Comparison of ENCODE assay signal across 7 mouse cellular contexts in genomic region chr11:58301837-58302754, GRCm38 (mm10). TPM values are rescaled to one million over a fixed set of nuclear protein-coding genes. Genes with fewer than 3 reads are reported as not detected.
DNase-seq lines count a peak whose midpoint lies in the region; ATAC-seq and TF ChIP-seq lines count a peak whose summit lies in the region.

No protein-coding gene starts in this region.

- TF ChIP-seq CTCF in intestine, postnatal 0 days (IDR thresholded peaks at IDR 0.05; ENCODE audit: low read depth), result peak; percentile 93
- TF ChIP-seq CTCF in small intestine, adult 2 months (IDR thresholded peaks at IDR 0.05; ENCODE audit: extremely low read depth, insufficient read length, insufficient replicate concordance, low read depth, low read length), result peak; percentile 91

- peak overlapping the region; percentile 85 for H3K27ac ChIP-seq in embryonic facial prominence, embryonic 10.5 days (replicated peaks)
- H3K27ac ChIP-seq in intestine, postnatal 0 days (ENCODE audit: low read depth, low read length), result peak overlapping the region; percentile 71
- H3K27ac ChIP-seq in midbrain, embryonic 12.5 days (replicated peaks), result peak overlapping the region; percentile 90
- peak overlapping the region; percentile 78 for H3K27ac ChIP-seq in small intestine, adult 2 months (ENCODE audit: insufficient read depth, low read depth, low read length)

- no peaks in the 10 kb centered on the region for H3K27me3 ChIP-seq in embryonic facial prominence, embryonic 10.5 days (replicated peaks; ENCODE audit: low read depth, poor library complexity, severe bottlenecking)
- H3K27me3 ChIP-seq in intestine, postnatal 0 days (replicated peaks; ENCODE audit: control insufficient read depth, insufficient read depth, low read length), result no peaks in the 10 kb centered on the region
- no peaks in the 10 kb centered on the region for H3K27me3 ChIP-seq in midbrain, embryonic 12.5 days
- H3K27me3 ChIP-seq in small intestine, adult 2 months (ENCODE audit: control insufficient read depth, insufficient read depth, low read length), result no peaks in the 10 kb centered on the region

- TF ChIP-seq POLR2A in small intestine, adult 2 months (IDR thresholded peaks at IDR 0.05; ENCODE audit: low read depth, low read length), result peak; percentile 51; the same call in 1 of the 2 replicates

- peak; percentile 97 for DNase-seq in adrenal gland, postnatal 10 days
- peak; percentile 98 for DNase-seq in embryonic facial prominence, embryonic 10.5 days (ENCODE audit: low spot score)
- peak; percentile 91 for DNase-seq in gonadal fat pad, adult 2 months (ENCODE audit: low read depth)
- DNase-seq in left cerebral cortex, postnatal 4 days, result peak; percentile 95

- intact Hi-C loops in left cerebral cortex, postnatal 4 days (cut with DNase I), result loop anchor here (5.0 kb wide), 1 partner anchor 125 kb away; no protein-coding TSS in a partner anchor

- H3K9ac ChIP-seq in intestine, postnatal 0 days (ENCODE audit: low read depth, low read length), result peak overlapping the region; percentile 35; the same call in 1 of the 2 replicates
- peak overlapping the region; percentile 62 for H3K9ac ChIP-seq in midbrain, embryonic 12.5 days (replicated peaks)

- H3K4me2 ChIP-seq in intestine, postnatal 0 days (replicated peaks; ENCODE audit: low read depth), result peak overlapping the region; percentile 76
- peak overlapping the region; percentile 55 for H3K4me2 ChIP-seq in midbrain, embryonic 12.5 days (replicated peaks)

- H3K9me3 ChIP-seq in embryonic facial prominence, embryonic 10.5 days, result no peaks in the 10 kb centered on the region
- no peaks in the 10 kb centered on the region for H3K9me3 ChIP-seq in intestine, postnatal 0 days (ENCODE audit: control insufficient read depth)
- H3K9me3 ChIP-seq in midbrain, embryonic 12.5 days, result no peaks in the 10 kb centered on the region

- no peaks in the 10 kb centered on the region for H3K36me3 ChIP-seq in embryonic facial prominence, embryonic 10.5 days (replicated peaks)
- no peaks in the 10 kb centered on the region for H3K36me3 ChIP-seq in intestine, postnatal 0 days (ENCODE audit: control insufficient read depth, insufficient read depth)
- H3K36me3 ChIP-seq in midbrain, embryonic 12.5 days, result no peaks in the 10 kb centered on the region
- no peaks in the 10 kb centered on the region for H3K36me3 ChIP-seq in small intestine, adult 2 months (ENCODE audit: control insufficient read depth, insufficient read depth, low read length)

- H3K4me1 ChIP-seq in embryonic facial prominence, embryonic 10.5 days, result peaks cover 22% of the 10 kb centered on the region
- peaks cover 5% of the 10 kb centered on the region; the same call in 1 of the 2 replicates for H3K4me1 ChIP-seq in intestine, postnatal 0 days (replicated peaks; ENCODE audit: control insufficient read depth, insufficient read depth, low read length)
- peaks cover 9% of the 10 kb centered on the region for H3K4me1 ChIP-seq in midbrain, embryonic 12.5 days
- peaks cover 2% of the 10 kb centered on the region for H3K4me1 ChIP-seq in small intestine, adult 2 months (ENCODE audit: control insufficient read depth, insufficient read depth, insufficient read length, low read length)

- peak; percentile 87 for ATAC-seq in intestine, postnatal 0 days
- peak; percentile 88 for ATAC-seq in midbrain, embryonic 12.5 days (ENCODE audit: low FRiP score, low read depth)

- under 1% methylated on average over 36 of the region's 36 CpGs for WGBS in embryonic facial prominence, embryonic 10.5 days
- under 1% methylated on average over 36 of the region's 36 CpGs for WGBS in intestine, postnatal 0 days
- under 1% methylated on average over 36 of the region's 36 CpGs for WGBS in midbrain, embryonic 12.5 days
- under 1% methylated on average over 36 of the region's 36 CpGs for WGBS in small intestine, adult 2 months

- peak overlapping the region; percentile 65 for H3K4me3 ChIP-seq in embryonic facial prominence, embryonic 10.5 days
- peak overlapping the region; percentile 62 for H3K4me3 ChIP-seq in intestine, postnatal 0 days (ENCODE audit: low read depth, low read length)
- peak overlapping the region; percentile 62 for H3K4me3 ChIP-seq in midbrain, embryonic 12.5 days
- H3K4me3 ChIP-seq in small intestine, adult 2 months (ENCODE audit: low read depth, low read length), result peak overlapping the region; percentile 88

RNA-seq across cellular contexts. Expression of gene Zfp692, which starts 4.8 kb away (rescaled TPM):
- 10 to 100 TPM in 1 of 2 experiments, 1 to 10 TPM in 1; 6.9 to 13.1 TPM for total RNA-seq in adrenal gland, postnatal 10 days (2021)
- 27.7 and 29.7 TPM in 2 replicates for polyA plus RNA-seq in embryonic facial prominence, embryonic 10.5 days (2016; fragmentation: Nextera tagmentation; extraction: Ambion mirVana)
- 42.3 and 45.8 TPM in 2 replicates for polyA plus RNA-seq in gonadal fat pad, adult 2 months (2012; rRNA removed)
- polyA plus RNA-seq in intestine, postnatal 0 days (2015; fragmentation: Nextera tagmentation; extraction: Ambion mirVana), result 3.9 and 4.7 TPM in 2 replicates
- 10 to 100 TPM; 30.4 to 32.2 TPM for total RNA-seq in left cerebral cortex, postnatal 4 days (2021)
- polyA plus RNA-seq in midbrain, embryonic 12.5 days (2016; fragmentation: Nextera tagmentation; extraction: Ambion mirVana), result 26.4 and 28.5 TPM in 2 replicates
- 14.1 and 15.8 TPM in 2 replicates for polyA plus RNA-seq in small intestine, adult 2 months (2012; rRNA removed)

RNA-seq across cellular contexts. Expression of gene 4930438A08Rik, which starts 27.5 kb away (rescaled TPM):
- total RNA-seq in adrenal gland, postnatal 10 days (2021), result under 1 TPM; 0.21 to 0.36 TPM
- polyA plus RNA-seq in embryonic facial prominence, embryonic 10.5 days (2016; fragmentation: Nextera tagmentation; extraction: Ambion mirVana), result 0.06 TPM in 1 of 2 replicates, not detected in the other
- 2.7 and 4.6 TPM in 2 replicates for polyA plus RNA-seq in gonadal fat pad, adult 2 months (2012; rRNA removed)
- polyA plus RNA-seq in intestine, postnatal 0 days (2015; fragmentation: Nextera tagmentation; extraction: Ambion mirVana), result not detected in 2 replicates
- not detected for total RNA-seq in left cerebral cortex, postnatal 4 days (2021)
- polyA plus RNA-seq in midbrain, embryonic 12.5 days (2016; fragmentation: Nextera tagmentation; extraction: Ambion mirVana), result 0.14 TPM in 1 of 2 replicates, not detected in the other
- polyA plus RNA-seq in small intestine, adult 2 months (2012; rRNA removed), result 0.28 and 0.71 TPM in 2 replicates

RNA-seq across cellular contexts. Expression of gene Zfp672, which starts 28.0 kb away (rescaled TPM):
- total RNA-seq in adrenal gland, postnatal 10 days (2021), result 10 to 100 TPM; 50.9 to 60.2 TPM
- 24.7 and 27.1 TPM in 2 replicates for polyA plus RNA-seq in embryonic facial prominence, embryonic 10.5 days (2016; fragmentation: Nextera tagmentation; extraction: Ambion mirVana)
- 47.1 and 48.3 TPM in 2 replicates for polyA plus RNA-seq in gonadal fat pad, adult 2 months (2012; rRNA removed)
- polyA plus RNA-seq in intestine, postnatal 0 days (2015; fragmentation: Nextera tagmentation; extraction: Ambion mirVana), result 32.0 and 33.8 TPM in 2 replicates
- 10 to 100 TPM; 43.5 TPM for total RNA-seq in left cerebral cortex, postnatal 4 days (2021)
- polyA plus RNA-seq in midbrain, embryonic 12.5 days (2016; fragmentation: Nextera tagmentation; extraction: Ambion mirVana), result 33.9 and 35.9 TPM in 2 replicates
- polyA plus RNA-seq in small intestine, adult 2 months (2012; rRNA removed), result 17.5 and 17.8 TPM in 2 replicates

RNA-seq across cellular contexts. Expression of gene Sh3bp5l, which starts 28.4 kb away (rescaled TPM):
- total RNA-seq in adrenal gland, postnatal 10 days (2021), result 10 to 100 TPM; 36.6 to 46.1 TPM
- 40.7 and 44.3 TPM in 2 replicates for polyA plus RNA-seq in embryonic facial prominence, embryonic 10.5 days (2016; fragmentation: Nextera tagmentation; extraction: Ambion mirVana)
- 56.5 and 58.4 TPM in 2 replicates for polyA plus RNA-seq in gonadal fat pad, adult 2 months (2012; rRNA removed)
- 13.2 and 14.7 TPM in 2 replicates for polyA plus RNA-seq in intestine, postnatal 0 days (2015; fragmentation: Nextera tagmentation; extraction: Ambion mirVana)
- 10 to 100 TPM; 44.2 to 48.8 TPM for total RNA-seq in left cerebral cortex, postnatal 4 days (2021)
- 50.6 and 51.0 TPM in 2 replicates for polyA plus RNA-seq in midbrain, embryonic 12.5 days (2016; fragmentation: Nextera tagmentation; extraction: Ambion mirVana)
- 14.9 and 22.7 TPM in 2 replicates for polyA plus RNA-seq in small intestine, adult 2 months (2012; rRNA removed)

Comparison
In these comparisons a context has a peak if more than half of its experiments do, and no peak if none do; other contexts are left out.
1. Peak in every context shown above with its lines: DNase-seq, ATAC-seq, H3K4me3 ChIP-seq and H3K27ac ChIP-seq.